Mouse (Mus musculus): ENCODE results near the gene Taldo1. TPM values are rescaled to one million over a fixed set of nuclear protein-coding genes. Genes with fewer than 3 reads are reported as not detected.

Gene Taldo1
- polyA plus RNA-seq, 1 experiment = 96.8 TPM

GRCm38 (mm10) chr7:141439811-141440210 lies 47.8 kb downstream of the Taldo1 start:
- TF ChIP-seq GATA1 (IDR thresholded peaks at IDR 0.05; ENCODE audit: low read length) = no peak

GRCm38 (mm10) chr7:141440613-141441012 lies 48.6 kb downstream of the Taldo1 start:
- TF ChIP-seq GATA1 (IDR thresholded peaks at IDR 0.05; ENCODE audit: low read length) = no peak

- TF ChIP-seq GATA1 (IDR thresholded peaks at IDR 0.05; ENCODE audit: low read length) = no peak
These were observed 49.5 kb downstream of the Taldo1 start for GRCm38 (mm10) chr7:141441460-141441859.

GRCm38 (mm10) chr7:141442199-141442598 lies 50.2 kb downstream of the Taldo1 start:
- TF ChIP-seq GATA1 (IDR thresholded peaks at IDR 0.05; ENCODE audit: low read length) = no peak

GRCm38 (mm10) chr7:141443081-141443821 lies 51.3 kb downstream of the Taldo1 start:
- no peak for TF ChIP-seq GATA1 (IDR thresholded peaks at IDR 0.05; ENCODE audit: low read length)

- no peak for TF ChIP-seq GATA1 (IDR thresholded peaks at IDR 0.05; ENCODE audit: low read length)
These were observed 51.8 kb downstream of the Taldo1 start, which contains the start of gene Pidd1 for GRCm38 (mm10) chr7:141443828-141444237. Pidd1 (minus strand) TSS chr7:141444025.

- TF ChIP-seq GATA1 (IDR thresholded peaks at IDR 0.05; ENCODE audit: low read length) = no peak
These were observed 55.4 kb downstream of the Taldo1 start, which contains the start of gene Rplp2 for GRCm38 (mm10) chr7:141447110-141447991. Rplp2 (plus strand) TSS chr7:141447370.

GRCm38 (mm10) chr7:141451928-141452327 lies 59.9 kb downstream of the Taldo1 start:
- TF ChIP-seq GATA1 (IDR thresholded peaks at IDR 0.05; ENCODE audit: low read length) = no peak

Other genes starting within 250 kb of the Taldo1 start
- 1.5 and 14.6 TPM in 2 replicates for gene Rnh1, start 219.3 kb upstream of the Taldo1 start, polyA plus RNA-seq (2012)
- gene Hras, start 198.2 kb upstream of the Taldo1 start, polyA plus RNA-seq (2012) = 46.6 and 52.7 TPM in 2 replicates
- 2.4 and 3.1 TPM in 2 replicates for gene Lrrc56, start 198.0 kb upstream of the Taldo1 start, polyA plus RNA-seq (2012)
- gene Lmntd2, start 178.1 kb upstream of the Taldo1 start, polyA plus RNA-seq (2012) = 0.08 and 0.10 TPM in 2 replicates
- 12.7 and 20.3 TPM in 2 replicates for gene Rassf7, start 176.3 kb upstream of the Taldo1 start, polyA plus RNA-seq (2012)
- gene Phrf1, start 163.4 kb upstream of the Taldo1 start, polyA plus RNA-seq (2012) = 132 and 133 TPM in 2 replicates
- gene Irf7, start 125.7 kb upstream of the Taldo1 start, polyA plus RNA-seq (2012) = 24.4 and 30.7 TPM in 2 replicates
- not detected in 2 replicates for gene Cdhr5, start 115.4 kb upstream of the Taldo1 start, polyA plus RNA-seq (2012)
- not detected in 2 replicates for gene Sct, start 113.1 kb upstream of the Taldo1 start, polyA plus RNA-seq (2012)
- gene Drd4, start 100.2 kb upstream of the Taldo1 start, polyA plus RNA-seq (2012) = 0.03 TPM in 1 of 2 replicates, not detected in the other
- 72.4 and 106 TPM in 2 replicates for gene Deaf1, start 64.5 kb upstream of the Taldo1 start, polyA plus RNA-seq (2012)
- 8.7 and 9.3 TPM in 2 replicates for gene Tmem80, start 64.5 kb upstream of the Taldo1 start, polyA plus RNA-seq (2012)
- not detected in 2 replicates for gene Eps8l2, start 53.3 kb upstream of the Taldo1 start, polyA plus RNA-seq (2012)
- 16.2 and 16.7 TPM in 2 replicates for gene Gatd1, start 21.9 kb downstream of the Taldo1 start, polyA plus RNA-seq (2012)
- not detected in 2 replicates for gene Cend1, start 37.3 kb downstream of the Taldo1 start, polyA plus RNA-seq (2012)
- gene Slc25a22, start 45.7 kb downstream of the Taldo1 start, polyA plus RNA-seq (2012) = 66.0 and 68.6 TPM in 2 replicates
- 39.0 and 55.7 TPM in 2 replicates for gene Pidd1, start 51.8 kb downstream of the Taldo1 start, polyA plus RNA-seq (2012)
- gene Rplp2, start 55.2 kb downstream of the Taldo1 start, polyA plus RNA-seq (2012) = 3,328 and 6,963 TPM in 2 replicates
- gene Pnpla2, start 63.0 kb downstream of the Taldo1 start, polyA plus RNA-seq (2012) = 61.7 and 77.3 TPM in 2 replicates
- gene Cracr2b, start 68.9 kb downstream of the Taldo1 start, polyA plus RNA-seq (2012) = 0.09 TPM in 1 of 2 replicates, not detected in the other
- gene Cd151, start 75.2 kb downstream of the Taldo1 start, polyA plus RNA-seq (2012) = 15.2 and 30.8 TPM in 2 replicates
- 88.8 and 114 TPM in 2 replicates for gene Polr2l, start 82.9 kb downstream of the Taldo1 start, polyA plus RNA-seq (2012)
- gene Tspan4, start 83.0 kb downstream of the Taldo1 start, polyA plus RNA-seq (2012) = 26.6 and 26.7 TPM in 2 replicates
- gene Chid1, start 147.7 kb downstream of the Taldo1 start, polyA plus RNA-seq (2012) = 14.6 and 17.4 TPM in 2 replicates
- not detected in 2 replicates for gene Ap2a2, start 170.0 kb downstream of the Taldo1 start, polyA plus RNA-seq (2012)